Mouse (Mus musculus) forebrain, embryonic 15.5 days (tissue): ENCODE results near the gene Ppp3r1. TPM values are rescaled to one million over a fixed set of nuclear protein-coding genes. Genes with fewer than 3 reads are reported as not detected.

ENCODE experiments used
- ATAC-seq: fragments of 200-750 bp; cut with Nextera tagmentation; replicated peaks from 2 replicates; pipeline ENCODE4 v1.8.0; 2017; ENCODE audit warnings: mild to moderate bottlenecking, moderate TSS enrichment, moderate library complexity
- H3K27ac ChIP-seq: fragments of 300-500 bp; sonication (generic); replicated peaks from 2 replicates; pipeline ENCODE4 v1.5.1; 2015; ENCODE audit warnings: mild to moderate bottlenecking, inconsistent platforms
- H3K27me3 ChIP-seq: fragments of 300-500 bp; sonication (generic); 2 replicates; pipeline ENCODE4 v1.6.1; 2015; ENCODE audit warnings: inconsistent platforms
- H3K36me3 ChIP-seq: fragments of 300-500 bp; sonication (generic); 2 replicates; pipeline ENCODE4 v1.6.1; 2015; ENCODE audit warnings: mild to moderate bottlenecking, inconsistent platforms
- H3K4me1 ChIP-seq: fragments of 300-500 bp; sonication (generic); 2 replicates; pipeline ENCODE4 v1.6.1; 2015; ENCODE audit warnings: inconsistent platforms
- H3K4me2 ChIP-seq: fragments of 300-500 bp; sonication (generic); replicated peaks from 2 replicates; pipeline ENCODE4 v1.6.1; 2015; ENCODE audit warnings: mild to moderate bottlenecking, inconsistent platforms
- H3K4me3 ChIP-seq: fragments of 300-500 bp; sonication (generic); 2 replicates; pipeline ENCODE4 v1.5.1; 2015; ENCODE audit warnings: mild to moderate bottlenecking, inconsistent platforms
- H3K9ac ChIP-seq: fragments of 300-500 bp; sonication (generic); replicated peaks from 2 replicates; pipeline ENCODE4 v1.6.1; 2015; ENCODE audit warnings: mild to moderate bottlenecking, inconsistent platforms
- H3K9me3 ChIP-seq: fragments of 300-500 bp; sonication (generic); 2 replicates; pipeline ENCODE4 v1.6.1; 2016; ENCODE audit warnings: inconsistent platforms
- WGBS: fragments of 180-500 bp; shearing (Covaris S2); methylation state at CpG from one replicate; pipeline ENCODE4 v1.1.7; 2015; ENCODE audit warnings: mixed read lengths; 5-methylcytosine and 5-hydroxymethylcytosine counted together
- polyA plus RNA-seq: library from polyadenylated mRNA; unstranded; fragments of >200 nt; fragmentation: Nextera tagmentation; extraction: Ambion mirVana; gene quantifications from 2 replicates; pipeline ENCODE4 v1.2.1, GENCODE M21; 2015

Ppp3r1 gene
- polyA plus RNA-seq, 1 experiment from 2014 or later: 176 TPM

DNA sequence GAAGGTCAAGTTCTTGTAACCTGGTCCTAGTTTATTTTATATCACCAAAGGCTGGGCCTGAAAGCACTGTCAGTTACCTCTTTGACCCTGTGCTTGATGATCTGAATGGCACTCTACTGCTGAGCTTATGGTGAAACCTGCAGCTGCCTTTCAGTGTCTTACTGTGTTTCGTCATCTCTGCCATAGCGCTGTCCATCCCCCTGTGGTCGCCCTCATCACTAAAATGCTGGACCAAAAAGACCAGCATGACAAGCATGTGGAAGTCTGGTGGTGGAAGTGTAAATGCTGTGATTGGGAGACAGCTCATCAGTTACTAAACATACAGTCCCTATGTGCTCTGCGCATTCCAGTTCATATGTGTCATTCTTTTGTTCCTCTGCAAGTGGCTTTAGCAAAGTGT, 13.2 kb downstream of the Ppp3r1 start:
- Histone ChIP-seq H3K4me3 (no peak overlapping the region), H3K36me3 (no peaks in the 10 kb centered on the region), H3K9ac (no peak overlapping the region), H3K27ac (no peak overlapping the region), H3K4me2 (no peak overlapping the region), H3K4me1 (0 out of 2 replicates have a peak, but pooled peaks cover 3% of the 10 kb centered on the region), H3K9me3 (0 out of 2 replicates have a peak, but pooled peaks cover 3% of the 10 kb centered on the region), H3K27me3 (no peaks in the 10 kb centered on the region)
- 93% methylated on average over 4 of the region's 4 CpGs for WGBS
- no peak for ATAC-seq

DNA sequence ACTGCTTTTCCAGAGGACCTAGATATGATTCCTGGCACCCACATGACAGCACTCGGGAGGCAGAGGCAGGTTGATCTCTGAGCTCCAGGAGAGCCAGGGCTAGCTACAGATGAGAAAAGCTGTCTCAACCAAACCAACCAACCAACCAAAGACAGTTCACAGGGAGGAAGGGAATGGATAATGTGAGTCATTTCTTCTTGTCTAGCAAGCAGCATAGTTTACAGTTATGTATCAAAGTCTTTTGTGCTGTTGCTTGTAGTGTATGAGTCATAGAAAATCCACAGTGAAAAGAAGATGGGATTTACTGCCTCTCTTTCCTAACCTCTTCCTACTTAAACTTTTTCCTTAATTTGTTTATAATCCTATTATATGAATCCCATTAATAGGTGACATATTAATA, 17.6 kb downstream of the Ppp3r1 start:
- WGBS: 100% methylated on average over 1 of the region's 1 CpGs
- ATAC-seq: no peak
- 0 out of 2 replicates have a peak, but pooled peaks cover 3% of the 10 kb centered on the region for H3K9me3 ChIP-seq
- no peaks in the 10 kb centered on the region for H3K27me3 ChIP-seq
- no peak overlapping the region for H3K4me2 ChIP-seq
- H3K4me3 ChIP-seq: no peak overlapping the region
- H3K4me1 ChIP-seq: no peaks in the 10 kb centered on the region
- H3K9ac ChIP-seq: no peak overlapping the region
- H3K27ac ChIP-seq: no peak overlapping the region
- H3K36me3 ChIP-seq: no peaks in the 10 kb centered on the region

DNA sequence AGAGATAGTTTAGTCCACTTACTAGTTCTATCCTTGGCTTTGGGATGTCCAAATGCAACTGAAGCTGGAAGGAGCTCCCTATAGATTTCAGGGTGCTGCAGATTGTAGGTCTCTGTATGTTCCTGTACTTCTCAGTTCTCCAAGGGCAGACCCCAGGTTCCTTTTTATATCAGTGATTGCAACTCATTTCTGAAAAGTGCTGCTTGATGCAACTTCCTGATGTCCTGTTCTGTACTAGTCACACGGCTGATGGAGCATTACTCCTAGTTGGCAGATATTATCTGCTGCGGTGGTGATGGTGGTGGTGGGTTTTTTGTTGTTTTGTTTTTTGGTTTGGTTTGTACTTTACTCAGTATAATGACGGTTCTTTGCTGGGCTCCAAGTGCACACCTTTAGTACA, 21.7 kb downstream of the Ppp3r1 start:
- H3K4me2 ChIP-seq: no peak overlapping the region
- 0 out of 2 replicates have a peak, but pooled peaks cover 2% of the 10 kb centered on the region for H3K4me1 ChIP-seq
- no peak overlapping the region for H3K27ac ChIP-seq
- ATAC-seq: no peak
- no peak overlapping the region for H3K9ac ChIP-seq
- WGBS: 92% methylated on average over 3 of the region's 3 CpGs
- H3K4me3 ChIP-seq: no peak overlapping the region
- H3K27me3 ChIP-seq: no peaks in the 10 kb centered on the region
- H3K36me3 ChIP-seq: no peaks in the 10 kb centered on the region
- H3K9me3 ChIP-seq: no peaks in the 10 kb centered on the region

DNA sequence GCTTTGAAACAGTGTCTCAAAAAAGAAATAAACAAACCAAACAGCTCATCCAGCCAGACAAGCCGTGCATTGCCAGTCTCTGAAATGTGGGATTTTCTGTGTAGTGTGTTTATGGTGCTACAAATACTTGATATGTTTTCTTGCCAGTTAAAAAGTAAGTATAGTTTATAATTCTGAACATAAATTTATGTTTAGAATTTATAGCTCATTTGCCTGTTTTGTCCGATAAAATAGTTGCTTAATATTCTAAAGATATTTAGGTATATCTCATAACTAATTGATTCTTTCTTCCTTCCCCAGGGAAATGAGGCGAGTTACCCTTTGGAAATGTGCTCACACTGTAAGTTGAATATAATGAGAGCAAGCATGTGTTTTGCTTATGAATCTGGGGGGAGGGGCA, 22.7 kb downstream of the Ppp3r1 start, which contains the start of gene Wdr92:
Gene Wdr92 (plus strand): TSS at position 301 of the 400 bp plus-strand sequence.
- whole genome bisulfite sequencing: 81% methylated on average over 3 of the region's 3 CpGs
- Histone ChIP-seq H3K27me3 (no peaks in the 10 kb centered on the region), H3K36me3 (no peaks in the 10 kb centered on the region), H3K4me2 (no peak within 1 kb of the TSS), H3K4me1 (0 out of 2 replicates have a peak, but pooled peaks cover 2% of the 10 kb centered on the region), H3K9ac (no peak within 1 kb of the TSS), H3K4me3 (no peak within 1 kb of the TSS), H3K9me3 (no peaks in the 10 kb centered on the region), H3K27ac (no peak within 1 kb of the TSS)
- no peak for ATAC-seq

DNA sequence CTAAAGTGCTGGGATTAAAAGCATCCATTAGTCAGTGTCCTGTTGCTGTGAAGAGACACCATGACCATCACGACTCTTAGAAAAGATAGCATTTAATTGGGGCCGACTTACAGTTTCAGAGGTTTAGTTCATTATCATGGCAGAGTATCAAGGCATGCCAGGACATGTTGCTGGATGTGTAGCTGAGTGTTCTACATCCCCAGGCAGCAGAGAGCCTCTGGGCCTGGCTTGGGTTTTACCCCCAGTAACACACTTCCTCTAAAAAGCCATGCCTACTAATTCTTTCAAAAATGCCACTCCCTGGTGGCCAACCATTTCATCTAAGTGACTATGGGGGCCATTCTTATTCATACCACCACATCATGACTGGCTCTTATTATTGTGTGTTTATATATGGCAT, 24.1 kb downstream of the Ppp3r1 start:
- Histone ChIP-seq H3K4me1 (0 out of 2 replicates have a peak, but pooled peaks cover 2% of the 10 kb centered on the region), H3K4me3 (no peak overlapping the region), H3K9me3 (no peaks in the 10 kb centered on the region), H3K9ac (no peak overlapping the region), H3K27me3 (no peaks in the 10 kb centered on the region), H3K4me2 (no peak overlapping the region), H3K27ac (no peak overlapping the region), H3K36me3 (no peaks in the 10 kb centered on the region)
- 96% methylated on average over 2 of the region's 2 CpGs for WGBS
- ATAC-seq: no peak

DNA sequence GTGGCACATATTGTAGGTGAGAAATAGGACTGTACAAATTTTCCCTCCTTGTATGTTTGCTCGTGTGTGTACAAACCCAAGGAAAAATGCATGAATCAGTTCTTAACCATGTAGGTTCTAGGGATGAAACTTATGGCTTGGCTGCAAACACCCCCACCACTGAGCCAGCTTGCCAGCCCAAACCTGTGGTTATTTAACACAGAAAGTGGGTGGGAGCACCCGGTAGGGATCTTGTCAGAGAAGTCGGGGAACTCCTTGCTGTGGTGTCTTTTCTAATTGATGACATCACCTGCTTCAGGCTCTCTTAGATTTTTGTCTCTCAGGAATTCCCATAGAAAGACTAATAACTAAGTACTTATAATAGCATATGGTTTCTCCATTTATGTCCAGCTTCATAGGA, 28.6 kb downstream of the Ppp3r1 start:
- 73% methylated on average over 3 of the region's 3 CpGs for WGBS
- Histone ChIP-seq H3K27ac (no peak overlapping the region), H3K27me3 (no peaks in the 10 kb centered on the region), H3K9me3 (no peaks in the 10 kb centered on the region), H3K4me2 (no peak overlapping the region), H3K36me3 (no peaks in the 10 kb centered on the region), H3K4me3 (no peak overlapping the region), H3K4me1 (no peaks in the 10 kb centered on the region), H3K9ac (no peak overlapping the region)
- no peak for ATAC-seq

DNA sequence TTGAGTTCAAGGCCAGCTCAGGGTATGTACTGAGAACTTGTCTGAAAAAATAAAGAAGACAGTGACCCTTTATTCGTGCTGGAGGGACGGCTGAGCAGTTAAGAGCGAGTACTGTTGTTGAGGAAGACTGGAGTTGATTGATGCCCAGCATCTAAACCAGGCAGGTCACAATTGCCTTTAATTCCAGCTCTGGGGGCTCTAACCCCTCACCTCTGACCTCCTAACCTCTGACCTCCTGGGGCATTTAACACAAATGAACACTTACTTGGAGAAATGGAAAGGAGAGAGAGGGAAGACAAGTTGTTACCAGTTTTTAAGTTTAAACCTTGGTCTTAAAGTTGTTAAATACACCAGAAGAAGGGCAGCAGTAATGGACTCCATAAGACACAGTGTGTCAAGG, 29.7 kb downstream of the Ppp3r1 start:
- Histone ChIP-seq H3K36me3 (no peaks in the 10 kb centered on the region), H3K9ac (no peak overlapping the region), H3K4me2 (no peak overlapping the region), H3K4me1 (no peaks in the 10 kb centered on the region), H3K27ac (no peak overlapping the region), H3K9me3 (no peaks in the 10 kb centered on the region), H3K27me3 (no peaks in the 10 kb centered on the region), H3K4me3 (no peak overlapping the region)
- ATAC-seq: no peak; the same call in 1 of the 2 replicates
- WGBS: 76% methylated on average over 3 of the region's 3 CpGs

DNA sequence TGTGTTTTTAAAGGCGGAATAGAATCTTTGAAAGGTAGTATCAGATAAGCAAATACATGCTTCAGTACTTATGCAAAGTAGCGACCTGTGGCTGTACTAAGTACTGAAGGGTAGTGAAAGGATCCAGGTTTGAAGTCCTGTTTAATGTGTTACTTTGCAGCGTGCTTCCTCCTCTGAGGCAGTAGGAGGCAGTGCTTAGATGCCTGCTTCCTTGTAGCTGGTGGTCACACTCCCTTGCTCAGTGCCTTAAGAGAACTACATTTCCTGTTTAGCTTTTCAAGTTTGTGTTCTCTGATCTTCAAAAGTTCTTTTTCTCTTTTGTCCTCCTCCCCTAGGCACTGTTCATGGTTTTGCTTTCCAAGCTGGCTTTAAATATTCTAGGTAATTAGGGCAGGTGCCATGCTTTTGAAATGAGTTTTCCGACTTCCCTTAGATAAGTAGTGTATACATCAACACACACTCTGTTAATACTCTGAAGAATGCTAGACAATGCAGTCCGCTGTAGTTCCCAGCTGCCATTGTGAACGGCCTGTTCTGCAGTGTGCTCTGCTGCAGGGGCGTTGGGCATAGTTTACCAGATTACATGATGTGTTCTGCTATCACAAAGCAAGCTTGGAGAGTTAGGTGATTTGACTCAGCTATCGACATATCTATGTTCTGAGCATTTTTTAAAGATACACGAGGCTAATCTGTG, 33.2 kb downstream of the Ppp3r1 start:
- H3K9ac ChIP-seq: no peak overlapping the region
- no peak for ATAC-seq
- H3K27me3 ChIP-seq: no peaks in the 10 kb centered on the region
- no peak overlapping the region for H3K27ac ChIP-seq
- 43% methylated on average over 9 of the region's 9 CpGs for WGBS
- no peaks in the 10 kb centered on the region for H3K4me1 ChIP-seq
- no peaks in the 10 kb centered on the region for H3K9me3 ChIP-seq
- H3K36me3 ChIP-seq: peaks cover 33% of the 10 kb centered on the region
- H3K4me3 ChIP-seq: no peak overlapping the region
- H3K4me2 ChIP-seq: no peak overlapping the region

DNA sequence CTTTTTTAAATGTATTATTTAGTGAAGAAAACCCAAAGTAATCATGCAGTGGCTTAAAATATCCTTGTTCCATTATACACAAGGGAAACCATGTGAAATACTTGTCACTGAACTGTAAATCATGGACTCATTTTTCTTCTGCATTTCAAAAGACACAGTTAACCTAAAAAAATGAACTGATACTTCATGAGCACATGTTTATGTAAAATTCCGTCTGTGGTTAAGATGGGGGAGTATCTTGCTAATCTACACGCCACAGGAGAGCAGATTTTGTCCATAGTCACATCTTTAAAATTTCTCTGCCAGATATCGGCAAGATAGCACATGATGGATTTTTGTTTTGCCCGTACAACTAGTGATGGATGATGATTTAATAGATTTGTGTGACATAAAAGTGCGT, 40.1 kb downstream of the Ppp3r1 start:
- 96% methylated on average over 5 of the region's 5 CpGs for WGBS
- ATAC-seq: no peak
- Histone ChIP-seq H3K4me2 (no peak overlapping the region), H3K4me3 (no peak overlapping the region), H3K36me3 (peaks cover 69% of the 10 kb centered on the region), H3K27me3 (no peaks in the 10 kb centered on the region), H3K9ac (no peak overlapping the region), H3K9me3 (no peaks in the 10 kb centered on the region), H3K4me1 (no peaks in the 10 kb centered on the region), H3K27ac (no peak overlapping the region)

DNA sequence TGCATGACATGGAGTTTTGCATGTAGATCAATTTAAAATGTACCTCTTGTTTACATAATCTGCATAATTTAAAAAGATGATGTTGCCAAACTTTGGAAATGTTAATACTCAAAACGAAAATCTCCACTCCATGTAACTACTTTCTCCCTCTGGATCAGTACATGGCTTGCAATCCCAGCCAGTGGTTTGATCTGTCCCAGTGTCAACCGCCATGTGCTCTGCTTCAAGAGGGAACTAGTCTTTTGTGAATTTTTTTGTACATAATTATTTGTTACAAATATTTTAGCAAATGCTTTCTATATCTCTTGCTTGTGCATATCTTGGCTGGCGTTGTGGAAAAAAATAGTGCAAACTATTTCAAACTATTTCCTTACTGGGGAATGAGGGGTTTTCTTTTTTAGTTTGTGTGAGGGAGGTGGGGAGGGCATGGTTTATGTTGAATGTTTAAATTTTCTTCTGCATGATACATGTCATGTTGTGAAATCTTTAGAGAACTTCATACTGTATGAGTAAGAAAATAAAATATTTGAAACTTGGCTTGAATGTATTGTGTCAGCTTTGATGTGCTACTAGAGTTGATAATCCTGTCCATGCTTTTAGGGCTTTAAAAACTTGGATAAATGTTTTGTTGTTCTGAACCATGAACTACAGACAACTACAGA, 40.9 kb downstream of the Ppp3r1 start:
- Histone ChIP-seq H3K27me3 (no peaks in the 10 kb centered on the region), H3K4me1 (no peaks in the 10 kb centered on the region), H3K9ac (no peak overlapping the region), H3K4me3 (no peak overlapping the region), H3K36me3 (peaks cover 62% of the 10 kb centered on the region), H3K27ac (no peak overlapping the region), H3K9me3 (no peaks in the 10 kb centered on the region), H3K4me2 (no peak overlapping the region)
- ATAC-seq: no peak
- 95% methylated on average over 3 of the region's 3 CpGs for WGBS

DNA sequence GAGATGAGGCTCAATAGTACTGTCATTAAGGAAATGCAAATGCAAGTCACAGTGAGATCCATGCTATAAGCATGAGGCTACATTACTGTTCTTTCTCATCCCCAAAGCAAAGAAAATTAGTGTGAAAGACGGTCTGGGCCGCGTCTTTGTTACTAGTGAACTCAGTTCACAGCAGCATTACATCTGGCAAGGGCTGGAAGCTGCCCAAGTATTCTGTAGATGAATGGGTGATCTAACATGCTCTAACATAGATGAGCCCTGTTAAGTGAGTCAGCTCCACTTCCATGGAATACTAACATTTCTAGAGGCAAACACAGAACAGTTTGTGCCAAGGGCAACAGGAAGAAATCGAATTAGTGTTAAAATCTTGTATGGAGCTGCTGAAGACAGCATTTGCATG, 41.9 kb downstream of the Ppp3r1 start:
- no peak overlapping the region for H3K4me3 ChIP-seq
- no peak for ATAC-seq
- H3K4me2 ChIP-seq: no peak overlapping the region
- H3K9ac ChIP-seq: no peak overlapping the region
- no peaks in the 10 kb centered on the region for H3K27me3 ChIP-seq
- 92% methylated on average over 4 of the region's 4 CpGs for WGBS
- H3K36me3 ChIP-seq: peaks cover 53% of the 10 kb centered on the region
- no peaks in the 10 kb centered on the region for H3K9me3 ChIP-seq
- H3K27ac ChIP-seq: no peak overlapping the region
- no peaks in the 10 kb centered on the region for H3K4me1 ChIP-seq

DNA sequence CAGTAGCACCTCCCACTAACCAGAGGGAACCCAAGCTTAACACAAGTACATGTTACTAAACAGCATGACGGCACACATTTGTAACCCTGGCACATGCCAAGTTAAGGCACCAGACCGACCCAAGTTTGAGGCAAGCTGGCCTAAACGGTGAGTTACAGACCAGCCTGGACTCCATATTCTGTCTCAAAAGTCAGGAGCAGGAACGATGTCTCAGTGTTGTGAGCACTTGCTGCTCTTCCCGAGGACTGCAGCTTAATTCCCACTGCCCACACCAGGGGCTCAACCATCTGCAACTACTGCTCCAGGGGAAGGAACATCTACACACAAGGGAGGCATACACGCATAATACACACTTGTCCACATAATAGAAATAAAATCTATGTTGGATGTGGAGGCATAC, 43.4 kb downstream of the Ppp3r1 start:
- Histone ChIP-seq H3K27me3 (no peaks in the 10 kb centered on the region), H3K36me3 (peaks cover 37% of the 10 kb centered on the region), H3K27ac (no peak overlapping the region), H3K4me2 (no peak overlapping the region), H3K9ac (no peak overlapping the region), H3K4me3 (no peak overlapping the region), H3K4me1 (no peaks in the 10 kb centered on the region), H3K9me3 (no peaks in the 10 kb centered on the region)
- no peak for ATAC-seq
- WGBS: 90% methylated on average over 6 of the region's 6 CpGs
